Mouse (Mus musculus): Measurements from ENCODE around the gene Exoc6b.

DNA sequence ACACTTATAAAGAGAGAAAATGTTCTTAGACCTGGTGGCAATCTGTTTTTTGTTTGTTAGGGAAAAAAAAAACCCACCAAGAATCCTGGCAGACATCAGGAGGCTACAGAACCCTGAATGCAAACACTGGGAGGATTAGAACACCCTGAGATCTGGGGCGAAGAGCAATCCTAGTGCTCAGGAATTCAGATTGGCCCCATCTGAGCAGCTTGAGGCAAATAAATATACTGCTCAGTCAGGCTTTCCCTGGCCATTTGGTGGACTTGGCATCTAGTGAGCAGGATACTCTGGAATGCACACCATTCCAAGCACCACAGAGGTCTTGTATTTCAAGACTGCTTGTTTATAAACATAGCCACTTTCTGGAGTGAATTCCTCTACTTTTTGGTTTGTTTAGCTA, 412.2 kb downstream of the Exoc6b start:
- no peak for TF ChIP-seq CTCF (IDR thresholded peaks at IDR 0.05; ENCODE audit: low read depth)
- TF ChIP-seq EP300 (IDR thresholded peaks at IDR 0.05; ENCODE audit: low read depth): no peak
